ENCODE assay signal across 24 mouse cellular contexts in the genomic region with DNA sequence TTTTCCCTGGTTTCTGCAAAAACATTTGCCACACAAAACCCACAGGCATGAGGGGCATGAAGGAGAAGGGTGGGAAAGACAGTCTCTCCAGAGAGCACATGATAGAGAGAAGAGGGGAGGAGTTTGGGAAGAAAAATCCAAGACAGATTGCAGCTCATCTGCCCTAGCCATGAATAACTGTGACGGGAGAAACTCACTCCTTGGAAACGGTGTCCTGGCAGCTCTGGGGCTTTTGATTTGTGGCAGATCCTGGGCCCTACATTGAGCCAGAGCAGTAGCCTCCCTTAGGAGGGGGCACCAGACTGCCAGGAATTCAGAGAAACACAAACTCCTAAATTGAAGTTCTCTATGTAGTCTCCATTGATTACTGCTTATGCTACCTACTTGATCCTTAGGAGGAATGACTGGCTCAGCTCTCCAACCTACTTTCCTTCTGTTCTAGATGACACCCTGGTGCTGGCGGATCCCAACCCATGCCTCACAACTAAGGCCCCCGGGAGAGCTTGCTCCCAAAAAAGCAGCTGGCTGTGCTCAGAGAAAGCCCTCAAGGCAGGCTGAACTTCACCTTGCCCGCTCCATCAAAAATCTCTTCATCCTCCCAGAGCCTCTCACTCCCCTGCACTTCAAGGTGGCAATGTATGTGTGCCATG.
A peak's percentile ranks its signal among the peaks of the same experiment; 100 is the strongest.
DNase-seq lines count a peak whose midpoint lies in the region; ATAC-seq and TF ChIP-seq lines count a peak whose summit lies in the region.
"Had no signal": no experiment of that assay in that cellular context is flagged by ENCODE, and none has a peak within 500 bp of the region (broad histone marks: within the 10 kb centered on the region; RNA-seq: fewer than 3 reads in every experiment).

No protein-coding gene starts in this region.

- no peaks in the 10 kb centered on the region for H3K27me3 ChIP-seq in hindbrain, postnatal 0 days (ENCODE audit: insufficient read depth, low read length)
- H3K27me3 ChIP-seq in hindbrain, embryonic 13.5 days: no peaks in the 10 kb centered on the region
- H3K27me3 ChIP-seq: kidney, embryonic 15.5 days; limb, embryonic 12.5 days; midbrain, embryonic 15.5 days; neural tube, embryonic 12.5 days had no signal

- no peaks in the 10 kb centered on the region for H3K9me3 ChIP-seq in hindbrain, postnatal 0 days (ENCODE audit: low read length)
- H3K9me3 ChIP-seq in hindbrain, embryonic 13.5 days: no peaks in the 10 kb centered on the region
- H3K9me3 ChIP-seq: kidney, embryonic 15.5 days; limb, embryonic 12.5 days; midbrain, embryonic 15.5 days; neural tube, embryonic 12.5 days had no signal

- no peak overlapping the region for H3K9ac ChIP-seq in hindbrain, postnatal 0 days (replicated peaks; ENCODE audit: low read length)
- H3K9ac ChIP-seq in hindbrain, embryonic 13.5 days: no peak overlapping the region
- H3K9ac ChIP-seq: kidney, embryonic 15.5 days; limb, embryonic 12.5 days; liver, postnatal 0 days; midbrain, embryonic 15.5 days; neural tube, embryonic 12.5 days had no signal

- no peak for TF ChIP-seq CTCF in hindbrain, postnatal 0 days (IDR thresholded peaks at IDR 0.05; ENCODE audit: low read depth)

- no peak overlapping the region for H3K27ac ChIP-seq in hindbrain, postnatal 0 days
- H3K27ac ChIP-seq in hindbrain, embryonic 13.5 days: no peak overlapping the region
- H3K27ac ChIP-seq: kidney, embryonic 15.5 days; limb, embryonic 12.5 days; macrophage; midbrain, embryonic 15.5 days; neural tube, embryonic 12.5 days had no signal

- no peak overlapping the region for H3K4me2 ChIP-seq in hindbrain, postnatal 0 days (ENCODE audit: low read depth, low read length)
- H3K4me2 ChIP-seq in hindbrain, embryonic 13.5 days: no peak overlapping the region
- H3K4me2 ChIP-seq: heart, embryonic 11.5 days; kidney, embryonic 15.5 days; limb, embryonic 12.5 days; liver, embryonic 11.5 days; midbrain, embryonic 15.5 days; neural tube, embryonic 12.5 days had no signal

- ATAC-seq in hindbrain, postnatal 0 days: 0 out of 2 replicates have a peak, but pooled peaks have one; percentile 55
- no peak for ATAC-seq in hindbrain, embryonic 13.5 days (ENCODE audit: low FRiP score)
- ATAC-seq: liver, postnatal 0 days; lung, postnatal 0 days; midbrain, embryonic 15.5 days had no signal

- intact Hi-C loops in left cerebral cortex, postnatal 36 days (cut with DNase I): no loop called here

- no peak overlapping the region for H3K4me3 ChIP-seq in hindbrain, postnatal 0 days (ENCODE audit: low read length)
- H3K4me3 ChIP-seq in hindbrain, embryonic 13.5 days: no peak overlapping the region
- H3K4me3 ChIP-seq: kidney, embryonic 15.5 days; limb, embryonic 12.5 days; midbrain, embryonic 15.5 days; neural tube, embryonic 12.5 days had no signal

- no peaks in the 10 kb centered on the region for H3K4me1 ChIP-seq in hindbrain, postnatal 0 days (ENCODE audit: insufficient read depth, low read length)
- H3K4me1 ChIP-seq in hindbrain, embryonic 13.5 days (replicated peaks): no peaks in the 10 kb centered on the region
- H3K4me1 ChIP-seq: limb, embryonic 12.5 days; midbrain, embryonic 15.5 days; neural tube, embryonic 12.5 days had no signal

- DNase-seq in cerebellum, postnatal 14 days: peak; percentile 16 to 28
- DNase-seq in cerebellum, postnatal 4 days (ENCODE audit: low spot score in 2 of 2): no peak
- DNase-seq in hindbrain, postnatal 0 days (ENCODE audit: low spot score): no peak
- DNase-seq in left cerebral cortex, postnatal 36 days (ENCODE audit: low spot score in 2 of 2): peak; percentile 24 to 25
- no peak for DNase-seq in left cerebral cortex, adult 9 months (ENCODE audit: low spot score in 2 of 2)
- no peak for DNase-seq in spleen, postnatal 14 days (ENCODE audit: low spot score in 2 of 2)
- DNase-seq: adrenal gland, postnatal 14 days; cerebellum, adult 11 months; cerebellum, postnatal 36 days; gastrocnemius, postnatal 10 days; heart, adult 11 months; kidney, adult 11 months; liver, postnatal 0 days; thymus, adult 2 months; thymus, postnatal 4 days had no signal

- WGBS in hindbrain, postnatal 0 days: 74% methylated on average over 5 of the region's 5 CpGs
- WGBS in hindbrain, embryonic 13.5 days: 78% methylated on average over 5 of the region's 5 CpGs

- 0 out of 2 replicates have a peak, but pooled peaks cover 3% of the 10 kb centered on the region for H3K36me3 ChIP-seq in hindbrain, postnatal 0 days (ENCODE audit: insufficient read depth, low read length)
- H3K36me3 ChIP-seq in hindbrain, embryonic 13.5 days: peaks cover 21% of the 10 kb centered on the region
- H3K36me3 ChIP-seq: midbrain, embryonic 15.5 days had no signal

Comparison
In these comparisons a context has a peak if more than half of its experiments do, and no peak if none do; other contexts are left out.
1. DNase-seq: peak in cerebellum, postnatal 14 days (2 of 2) and left cerebral cortex, postnatal 36 days (2 of 2); none in cerebellum, postnatal 4 days (0 of 2), hindbrain, postnatal 0 days (single experiment), left cerebral cortex, adult 9 months (0 of 2) and spleen, postnatal 14 days (0 of 2).